Mouse (Mus musculus): Measurements from ENCODE around the gene Rnf20. TPM values are rescaled to one million over a fixed set of nuclear protein-coding genes. Genes with fewer than 3 reads are reported as not detected.

Rnf20 gene
- polyA plus RNA-seq, 1 experiment from 2014 or later: 78.7 TPM

GRCm38 (mm10) chr4:49680171-49680875, 48.5 kb downstream of the Rnf20 start:
- H3K4me1 ChIP-seq (ENCODE audit: control insufficient read depth, insufficient read depth, low read length): no peaks in the 10 kb centered on the region
- ATAC-seq (ENCODE audit: low FRiP score) (no peak), DNase-seq (ENCODE audit: low spot score, missing footprints) (no peak)
- H3K27me3 ChIP-seq (ENCODE audit: control insufficient read depth, insufficient read depth, low read length): no peaks in the 10 kb centered on the region
- H3K9me3 ChIP-seq (ENCODE audit: control insufficient read depth, low read length): no peaks in the 10 kb centered on the region
- WGBS: 94% methylated on average over 11 of the region's 11 CpGs
- no peaks in the 10 kb centered on the region for H3K36me3 ChIP-seq (ENCODE audit: control insufficient read depth, insufficient read depth, low read length)
- H3K27ac ChIP-seq (ENCODE audit: low read depth, low read length): no peak overlapping the region
- H3K4me3 ChIP-seq (ENCODE audit: low read depth, low read length): no peak overlapping the region
- no peak overlapping the region for H3K9ac ChIP-seq (ENCODE audit: low read length)
- H3K4me2 ChIP-seq: no peak overlapping the region

- WGBS: 90% methylated on average over 13 of the region's 13 CpGs
- H3K4me1 ChIP-seq (ENCODE audit: control insufficient read depth, insufficient read depth, low read length): no peaks in the 10 kb centered on the region
- no peaks in the 10 kb centered on the region for H3K9me3 ChIP-seq (ENCODE audit: control insufficient read depth, low read length)
- H3K9ac ChIP-seq (ENCODE audit: low read length): no peak within 1 kb of the TSS
- H3K36me3 ChIP-seq (ENCODE audit: control insufficient read depth, insufficient read depth, low read length): no peaks in the 10 kb centered on the region
- DNase-seq (ENCODE audit: low spot score, missing footprints): no peak
- no peaks in the 10 kb centered on the region for H3K27me3 ChIP-seq (ENCODE audit: control insufficient read depth, insufficient read depth, low read length)
- H3K4me2 ChIP-seq: no peak within 1 kb of the TSS
- no peak within 1 kb of the TSS for H3K4me3 ChIP-seq (ENCODE audit: low read depth, low read length)
- no peak within 1 kb of the TSS for H3K27ac ChIP-seq (ENCODE audit: low read depth, low read length)
- no peak for ATAC-seq (ENCODE audit: low FRiP score)
Observed at GRCm38 (mm10) chr4:49681812-49682211, 50.0 kb downstream of the Rnf20 start, which contains the start of gene Ppp3r2. Gene Ppp3r2 (minus strand): TSS chr4:49682024.

GRCm38 (mm10) chr4:49688594-49689288, 56.9 kb downstream of the Rnf20 start:
- Histone ChIP-seq H3K36me3 (ENCODE audit: control insufficient read depth, insufficient read depth, low read length) (no peaks in the 10 kb centered on the region), H3K27me3 (ENCODE audit: control insufficient read depth, insufficient read depth, low read length) (no peaks in the 10 kb centered on the region), H3K4me2 (no peak overlapping the region), H3K9me3 (ENCODE audit: control insufficient read depth, low read length) (no peaks in the 10 kb centered on the region), H3K27ac (ENCODE audit: low read depth, low read length) (no peak overlapping the region), H3K9ac (ENCODE audit: low read length) (no peak overlapping the region), H3K4me1 (ENCODE audit: control insufficient read depth, insufficient read depth, low read length) (no peaks in the 10 kb centered on the region), H3K4me3 (ENCODE audit: low read depth, low read length) (no peak overlapping the region)
- ATAC-seq (ENCODE audit: low FRiP score): peak; percentile 87
- DNase-seq (ENCODE audit: low spot score, missing footprints): peak; percentile 93
- WGBS: 21% methylated on average over 9 of the region's 9 CpGs

GRCm38 (mm10) chr4:49691405-49692194, 59.8 kb downstream of the Rnf20 start:
- Histone ChIP-seq H3K4me1 (ENCODE audit: control insufficient read depth, insufficient read depth, low read length) (no peaks in the 10 kb centered on the region), H3K4me2 (no peak overlapping the region), H3K4me3 (ENCODE audit: low read depth, low read length) (no peak overlapping the region), H3K36me3 (ENCODE audit: control insufficient read depth, insufficient read depth, low read length) (no peaks in the 10 kb centered on the region), H3K27me3 (ENCODE audit: control insufficient read depth, insufficient read depth, low read length) (no peaks in the 10 kb centered on the region), H3K27ac (ENCODE audit: low read depth, low read length) (no peak overlapping the region), H3K9ac (ENCODE audit: low read length) (no peak overlapping the region), H3K9me3 (ENCODE audit: control insufficient read depth, low read length) (no peaks in the 10 kb centered on the region)
- DNase-seq (ENCODE audit: low spot score, missing footprints) (no peak), ATAC-seq (ENCODE audit: low FRiP score) (no peak)
- 52% methylated on average over 12 of the region's 12 CpGs for WGBS

Other genes starting within 250 kb of the Rnf20 start
- gene Acnat2, start 223.9 kb upstream of the Rnf20 start, polyA plus RNA-seq (2014; fragmentation: Nextera tagmentation; extraction: Ambion mirVana): not detected in 2 replicates
- gene Acnat1, start 158.1 kb upstream of the Rnf20 start, polyA plus RNA-seq (2014; fragmentation: Nextera tagmentation; extraction: Ambion mirVana): not detected in 2 replicates
- 0.08 and 0.42 TPM in 2 replicates for gene Baat, start 125.4 kb upstream of the Rnf20 start, polyA plus RNA-seq (2014; fragmentation: Nextera tagmentation; extraction: Ambion mirVana)
- gene Mrpl50, start 110.9 kb upstream of the Rnf20 start, polyA plus RNA-seq (2014; fragmentation: Nextera tagmentation; extraction: Ambion mirVana): 97.8 and 108 TPM in 2 replicates
- gene Zfp189, start 110.8 kb upstream of the Rnf20 start, polyA plus RNA-seq (2014; fragmentation: Nextera tagmentation; extraction: Ambion mirVana): 14.3 and 16.0 TPM in 2 replicates
- gene Aldob, start 82.5 kb upstream of the Rnf20 start, polyA plus RNA-seq (2014; fragmentation: Nextera tagmentation; extraction: Ambion mirVana): not detected in 2 replicates
- 20.5 and 21.4 TPM in 2 replicates for gene Tmem246, start 34.1 kb upstream of the Rnf20 start, polyA plus RNA-seq (2014; fragmentation: Nextera tagmentation; extraction: Ambion mirVana)
- 0.14 TPM in 1 of 2 replicates, not detected in the other for gene Ppp3r2, start 50.0 kb downstream of the Rnf20 start, polyA plus RNA-seq (2014; fragmentation: Nextera tagmentation; extraction: Ambion mirVana)
- gene Grin3a, start 213.7 kb downstream of the Rnf20 start, polyA plus RNA-seq (2014; fragmentation: Nextera tagmentation; extraction: Ambion mirVana): 1.0 and 1.8 TPM in 2 replicates